Mouse (Mus musculus) liver (tissue): ENCODE results near the gene Timm8a2.

Source experiments
- DNase-seq: peaks from one replicate; pipeline ENCODE4 v3.0.0-alpha.2; 2020; ENCODE audit warnings: mixed read lengths

The Timm8a2 gene

DNA sequence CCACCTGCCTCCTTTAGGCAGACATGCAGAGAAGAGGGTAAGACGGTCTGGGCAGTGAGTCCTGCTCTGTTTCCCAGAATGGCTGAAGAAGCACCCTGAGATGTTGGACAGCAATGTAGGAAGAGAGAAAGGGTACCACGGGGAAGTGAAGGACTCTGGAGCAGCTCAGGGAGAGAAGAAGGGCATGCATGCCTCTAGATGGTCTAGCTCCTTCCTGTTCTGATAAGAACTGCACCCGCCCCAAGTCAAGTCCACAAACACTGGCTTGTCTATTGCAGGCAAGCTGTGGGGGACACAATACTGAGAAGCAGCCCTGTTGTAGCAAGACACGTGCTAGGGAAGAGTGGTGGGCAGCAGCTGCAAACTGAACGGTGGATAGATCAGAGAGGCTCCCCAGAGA is 22.3 kb upstream of the Timm8a2 start:
- DNase-seq, result peak; percentile 27

DNA sequence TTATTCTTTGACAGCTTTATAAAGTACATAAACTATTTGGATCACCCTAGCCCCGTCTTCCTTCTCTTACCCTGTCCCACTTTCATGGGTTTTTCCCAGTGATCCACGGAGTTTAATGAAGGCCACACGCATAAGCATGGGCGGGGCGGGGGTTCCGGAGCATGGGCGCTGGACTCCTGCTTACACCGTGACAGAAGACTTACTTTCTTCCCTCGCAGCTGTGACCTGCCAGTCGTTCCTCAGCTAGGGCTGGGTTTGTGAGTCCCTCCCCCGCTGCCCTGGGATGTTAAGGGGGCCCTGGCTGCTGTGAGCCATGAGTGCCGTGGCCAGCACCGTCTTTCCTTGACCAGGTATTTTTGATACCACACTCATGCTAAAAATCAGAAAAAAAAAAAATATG is 21.7 kb upstream of the Timm8a2 start:
- DNase-seq, result no peak

DNA sequence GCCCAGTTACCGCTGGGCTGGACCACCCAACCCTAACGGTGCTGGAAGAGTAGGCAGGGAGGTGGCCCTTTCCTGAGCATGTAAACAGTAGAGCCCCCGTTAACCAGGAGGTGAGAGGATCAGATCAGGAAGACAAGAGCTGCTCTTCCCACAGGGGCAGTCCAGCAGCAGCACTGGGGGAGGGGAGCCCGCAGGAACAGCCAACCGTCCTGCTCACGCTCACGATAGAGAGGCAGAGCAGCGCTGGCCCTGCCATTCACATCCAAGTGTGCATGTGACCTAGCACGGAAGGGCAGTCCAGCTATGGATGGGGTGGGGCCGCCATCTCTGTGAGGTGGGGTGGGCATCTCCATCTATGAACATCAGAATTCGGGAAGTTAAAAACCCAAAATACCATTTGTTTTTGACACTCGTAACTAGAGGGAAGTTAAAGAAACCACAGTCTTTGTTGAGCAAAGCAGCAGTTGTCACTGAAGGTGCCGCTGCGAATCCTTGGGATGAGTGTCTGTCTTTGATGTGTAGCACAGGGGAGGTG is 21.0 kb upstream of the Timm8a2 start:
- peak; percentile 61 for DNase-seq

DNA sequence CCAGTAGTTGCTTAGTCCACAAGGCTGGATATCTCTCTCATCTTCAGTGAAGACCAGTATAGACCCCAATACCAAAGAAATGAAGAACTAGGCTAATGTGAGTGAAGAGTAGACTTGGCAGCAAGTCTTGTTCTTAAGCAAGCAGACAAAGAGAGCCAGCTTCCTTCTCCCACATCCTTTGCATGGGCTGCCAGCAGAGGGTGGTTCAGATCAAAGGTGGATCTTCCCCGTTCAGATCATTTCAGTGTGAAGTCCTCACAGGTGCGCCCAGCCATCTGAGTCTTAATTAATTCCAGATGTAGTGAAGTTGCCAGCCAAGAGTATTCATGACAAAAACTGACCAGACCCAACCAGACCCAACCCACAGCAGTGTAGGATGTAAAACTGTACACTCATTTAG is 16.5 kb upstream of the Timm8a2 start:
- DNase-seq, result no peak

DNA sequence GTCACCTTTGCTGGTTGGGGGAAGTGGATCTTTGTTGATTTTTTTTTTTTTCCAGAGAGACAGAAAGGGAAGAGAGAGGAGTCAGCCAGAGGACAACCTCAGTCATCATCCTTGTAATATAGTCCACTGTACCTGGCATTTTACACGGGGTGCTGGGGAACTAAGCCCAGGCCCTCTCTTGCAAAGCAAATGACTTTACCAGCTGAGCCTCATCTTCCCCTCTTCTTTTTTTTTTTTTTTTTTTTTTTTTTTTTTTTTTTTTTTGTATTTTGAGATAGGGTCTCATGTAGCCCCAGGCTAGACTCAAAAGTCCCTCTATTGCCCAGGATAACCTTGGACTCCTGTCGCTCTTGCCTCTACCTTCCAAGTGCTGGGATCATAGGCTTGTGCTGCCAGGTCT is 15.1 kb upstream of the Timm8a2 start:
- DNase-seq, result no peak

DNA sequence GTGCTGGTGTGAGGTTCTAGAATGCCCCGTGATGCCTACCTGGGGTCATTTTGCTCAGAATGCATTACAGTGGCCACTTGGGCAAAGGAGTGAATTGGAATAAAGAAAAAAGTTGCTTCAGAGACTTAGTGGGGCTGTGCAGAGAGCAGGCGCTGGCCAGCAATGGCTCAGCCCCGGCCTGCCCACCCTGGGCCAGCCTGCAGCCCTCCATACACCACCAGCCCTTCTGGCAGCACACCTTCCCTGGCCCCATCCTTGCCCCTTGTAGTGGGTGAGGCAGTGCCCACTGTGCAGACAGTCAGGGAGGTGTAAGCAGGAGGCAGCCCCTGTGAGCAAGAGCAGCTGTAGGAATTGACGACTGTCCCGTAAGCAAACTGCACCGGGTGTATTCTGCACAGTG is 13.9 kb upstream of the Timm8a2 start:
- no peak for DNase-seq

DNA sequence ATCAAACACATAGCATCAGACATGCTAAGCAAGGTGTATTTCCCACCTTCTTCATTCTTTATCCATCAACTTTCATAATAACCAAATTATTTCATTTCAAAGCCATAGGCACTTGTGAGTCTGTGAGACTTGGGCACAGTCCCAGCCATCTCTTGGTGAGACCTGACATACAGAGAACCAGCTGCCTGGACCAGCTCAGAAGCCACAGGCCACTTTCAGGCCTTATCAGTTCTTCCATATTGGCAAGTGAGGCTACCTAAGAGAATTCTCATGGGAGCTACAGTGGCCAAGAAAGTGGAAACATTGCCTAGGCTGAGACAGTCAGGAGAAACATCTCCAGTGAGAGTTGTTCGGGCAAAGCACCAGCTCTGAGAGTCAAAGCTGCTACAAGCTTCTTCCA is 11.4 kb upstream of the Timm8a2 start:
- no peak for DNase-seq

DNA sequence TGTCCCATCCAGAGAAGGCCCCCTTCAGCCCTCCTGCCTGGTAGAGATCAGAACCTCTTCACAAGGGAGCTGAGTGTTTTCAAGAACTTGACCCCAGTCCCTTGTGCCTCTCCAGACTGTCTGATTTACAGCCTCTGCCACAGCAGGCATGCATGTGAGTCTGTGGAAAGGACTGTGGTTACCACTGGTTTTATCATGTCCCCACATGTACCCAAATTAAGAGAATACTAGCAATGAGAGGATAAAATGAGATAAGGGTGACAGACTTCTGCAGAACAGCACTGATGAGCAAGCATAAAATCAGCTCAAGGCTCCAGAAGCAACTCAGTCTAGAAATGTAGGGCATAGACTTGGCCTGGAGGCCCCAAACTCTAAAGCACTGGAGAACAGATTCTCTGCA is 10.5 kb upstream of the Timm8a2 start:
- DNase-seq, result no peak

DNA sequence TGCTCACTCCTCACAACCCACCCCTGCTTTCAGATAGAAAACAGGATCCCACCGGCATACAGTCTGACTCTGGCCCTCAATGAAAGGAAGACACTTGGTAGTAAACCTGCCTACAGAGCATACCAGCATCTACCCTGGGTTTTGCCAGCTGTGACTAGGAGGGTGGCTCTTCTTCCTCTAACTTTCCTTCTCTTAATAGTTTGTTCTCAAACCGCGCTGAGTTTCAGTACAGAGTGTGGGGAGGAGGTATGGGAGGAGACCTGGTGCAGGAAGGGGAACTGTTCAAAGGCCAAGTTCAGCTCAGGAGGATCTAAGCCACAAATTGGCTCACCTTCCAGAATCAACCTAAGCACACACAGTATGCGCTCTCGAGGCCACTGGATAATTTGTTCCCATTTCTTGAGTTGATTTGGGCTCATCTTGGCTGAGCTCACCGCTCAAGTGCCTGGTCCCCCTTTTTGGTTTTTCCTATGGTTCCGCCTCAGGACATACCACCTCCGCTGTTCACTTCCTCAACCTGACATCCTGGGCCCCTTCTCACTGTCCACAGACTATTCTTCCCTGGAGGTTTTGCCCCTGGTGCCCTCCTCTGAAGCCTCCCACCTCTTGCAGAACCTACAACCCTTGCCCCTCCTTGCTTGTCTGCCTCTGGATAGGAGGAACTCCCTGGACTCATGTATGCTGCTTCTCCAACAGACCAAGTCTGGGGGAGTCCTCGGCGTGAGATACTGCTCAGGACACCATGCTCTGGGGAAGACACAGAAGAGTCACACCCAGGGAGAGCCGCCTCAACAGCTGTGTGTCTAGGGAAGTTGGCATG is 5.3 kb upstream of the Timm8a2 start:
- DNase-seq, result no peak

DNA sequence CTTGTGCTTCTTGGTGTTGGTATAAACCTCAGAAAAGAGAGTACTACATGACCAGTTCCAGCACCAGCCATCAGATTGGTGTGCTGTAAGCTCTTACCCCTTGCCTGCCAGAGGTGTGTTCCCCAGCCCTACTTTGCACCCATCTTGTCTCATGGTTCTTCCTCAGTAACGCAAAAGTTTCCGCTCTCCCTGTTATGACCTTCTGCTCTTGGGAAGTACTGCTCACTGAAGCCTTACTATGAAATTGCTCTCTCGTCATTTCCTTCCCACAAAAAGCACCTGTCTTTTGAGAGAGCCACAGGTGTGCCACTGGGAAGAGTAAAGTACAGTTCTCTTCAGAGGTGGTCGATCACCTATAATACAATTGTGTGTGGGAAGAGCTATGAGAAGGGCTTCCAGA is 4.6 kb upstream of the Timm8a2 start:
- DNase-seq, result no peak

DNA sequence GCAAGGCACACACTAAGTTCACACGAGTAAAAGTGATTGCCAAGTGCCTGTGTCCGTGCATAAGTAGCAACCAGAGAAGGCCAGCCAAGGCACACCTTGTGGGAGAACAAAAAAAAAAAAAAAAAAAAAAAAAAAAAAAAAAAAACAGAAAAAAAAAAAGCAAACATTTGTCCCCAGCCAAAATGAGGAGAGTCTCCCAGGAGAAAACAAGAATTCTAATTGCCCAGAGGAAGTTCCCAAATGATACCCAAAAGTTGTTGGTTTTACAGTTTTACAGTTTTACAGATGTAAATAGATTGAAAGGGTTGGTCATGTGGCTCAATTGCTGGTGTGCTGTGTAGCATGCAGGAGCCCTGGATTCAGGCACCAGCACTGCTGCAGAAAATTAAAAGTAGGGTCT is 2.4 kb upstream of the Timm8a2 start:
- DNase-seq, result no peak

DNA sequence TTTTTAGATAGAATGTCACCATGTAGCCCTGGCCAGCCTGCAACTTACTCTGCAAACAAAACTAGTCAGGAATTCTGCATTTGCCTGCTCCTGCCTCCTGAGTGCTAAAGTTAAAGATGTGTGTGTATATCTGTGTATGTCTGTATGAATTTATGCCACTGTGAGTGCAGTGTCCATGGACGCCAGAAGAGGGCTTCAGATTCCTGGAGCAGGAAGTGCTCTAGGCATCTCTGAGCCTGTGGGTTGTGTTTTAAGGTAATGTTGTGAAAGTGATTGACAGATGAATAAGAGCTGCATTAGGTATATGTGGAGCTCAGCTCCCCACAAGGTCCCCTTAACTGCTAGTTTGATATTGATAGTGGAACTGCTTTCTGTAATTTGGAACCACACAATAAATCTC is 707 bp downstream of the Timm8a2 start:
- DNase-seq, result no peak

DNA sequence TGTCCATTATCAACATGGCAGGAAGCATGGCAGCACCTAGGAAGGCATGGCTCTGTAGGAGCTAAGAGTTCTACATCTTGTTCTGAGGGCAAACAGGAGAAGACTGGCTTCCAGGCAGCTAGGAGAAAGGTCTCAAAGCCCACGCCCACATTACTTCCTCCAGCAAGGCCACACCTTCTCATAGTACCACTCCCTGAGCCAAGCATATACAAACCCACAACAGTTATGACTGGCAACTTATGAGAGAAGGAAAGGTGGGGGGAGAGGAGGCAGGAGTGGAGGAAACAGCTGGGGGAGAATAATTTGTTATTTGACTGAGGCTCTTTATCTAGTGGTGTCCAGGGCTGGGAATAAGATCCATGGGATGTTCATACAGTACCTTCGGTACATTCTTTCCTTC is 1.4 kb downstream of the Timm8a2 start:
- no peak for DNase-seq

DNA sequence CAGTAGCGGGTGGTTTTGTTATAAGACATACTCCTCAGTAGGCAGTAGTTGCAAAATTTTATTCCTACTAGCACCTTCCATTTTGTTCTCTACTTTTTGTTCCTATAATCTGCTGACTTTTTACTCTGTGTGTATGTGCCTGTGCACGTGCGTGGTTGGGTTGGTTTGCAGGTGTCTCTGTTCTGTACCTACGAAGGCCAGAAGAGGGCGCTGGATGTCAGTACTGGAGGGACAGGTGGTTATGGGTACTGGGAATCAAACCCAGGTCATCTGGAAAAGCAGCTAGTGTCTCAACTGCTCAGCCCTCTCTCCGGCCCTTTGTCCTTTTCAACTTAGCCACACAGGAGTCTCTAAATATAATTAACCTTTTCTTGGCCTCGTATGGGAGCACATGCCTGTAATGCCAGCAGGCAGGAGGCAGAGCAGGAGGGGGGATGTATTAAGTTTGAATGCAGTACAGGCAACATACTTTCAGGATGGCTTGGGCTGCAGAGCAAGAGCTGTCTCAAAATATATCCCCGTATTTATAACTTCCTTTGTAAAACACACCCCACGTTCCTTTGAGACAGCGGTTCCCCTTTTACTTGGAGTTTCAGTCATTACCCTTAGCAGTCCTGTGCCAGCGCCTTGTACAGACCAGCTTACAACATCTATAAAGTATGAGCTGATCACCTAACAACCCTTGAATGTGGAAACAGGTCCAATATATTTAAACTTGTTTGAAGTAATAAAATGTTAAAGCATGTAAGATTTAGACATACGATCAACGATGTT is 4.6 kb downstream of the Timm8a2 start:
- DNase-seq, result no peak

DNA sequence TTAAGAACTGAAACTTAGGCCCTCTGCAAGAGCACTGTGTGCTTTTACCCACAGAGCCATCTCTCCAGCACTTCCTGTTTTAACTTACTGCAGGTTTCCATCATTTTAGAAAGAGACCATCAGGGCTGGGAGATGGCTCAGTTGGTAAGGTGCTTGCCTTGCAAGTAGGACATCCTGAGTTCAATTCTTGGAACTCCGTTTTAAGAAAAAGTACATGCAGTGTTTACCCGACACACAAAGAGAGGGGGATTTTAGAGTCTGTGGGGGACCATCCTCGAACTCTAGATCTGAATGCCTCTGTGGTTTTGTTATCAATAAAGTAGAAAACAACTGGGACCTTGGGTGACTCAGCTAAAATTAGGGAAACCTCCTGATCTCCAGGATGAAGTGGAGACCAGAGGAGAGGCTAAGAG is 6.9 kb downstream of the Timm8a2 start:
- no peak for DNase-seq

DNA sequence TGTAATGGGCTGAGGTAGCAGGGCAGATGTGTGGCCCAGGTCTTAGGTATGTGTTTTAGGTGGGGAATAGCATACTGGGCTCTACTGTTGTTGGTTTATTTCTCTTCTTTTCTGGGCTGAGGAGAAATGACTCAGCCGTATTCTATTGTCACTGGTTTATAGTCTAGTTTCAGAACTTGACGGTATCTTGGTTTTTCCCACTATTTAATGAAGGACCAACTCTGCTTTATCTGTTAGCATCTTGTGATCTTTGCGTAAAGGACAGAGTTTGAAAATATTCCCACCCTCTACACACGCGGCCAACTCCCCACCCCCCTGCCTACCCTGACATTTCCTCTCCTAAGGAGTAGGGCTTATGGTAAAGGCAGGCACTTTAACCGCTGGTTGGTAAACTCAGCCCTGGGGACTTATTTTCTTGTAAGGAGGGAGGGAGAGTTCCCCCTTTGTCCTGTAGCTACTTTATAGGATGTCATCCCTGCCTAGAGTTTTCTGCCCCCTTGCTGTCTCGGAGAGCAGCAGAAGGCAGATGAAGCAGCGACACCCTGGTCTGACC is 7.7 kb downstream of the Timm8a2 start:
- DNase-seq, result no peak

DNA sequence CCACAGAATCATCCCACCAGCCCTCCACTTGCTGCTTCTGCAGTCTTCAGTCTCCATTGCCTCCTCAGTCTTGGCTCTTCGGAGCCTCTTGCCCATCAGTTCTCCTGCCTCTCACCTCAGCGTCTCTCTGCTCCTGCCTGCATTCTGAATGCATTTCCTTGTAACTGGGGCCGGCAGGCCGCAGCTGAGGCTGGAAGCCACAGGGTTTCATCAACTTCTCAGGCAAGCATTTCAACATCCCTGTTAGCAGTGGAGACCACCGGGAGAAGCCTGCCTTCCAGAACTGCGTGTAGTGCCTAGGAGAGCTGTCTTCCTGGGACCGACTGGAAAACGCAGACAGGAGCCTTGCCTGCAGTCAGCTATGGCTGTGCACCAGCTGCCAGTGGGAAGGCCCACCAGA is 13.3 kb downstream of the Timm8a2 start:
- no peak for DNase-seq

DNA sequence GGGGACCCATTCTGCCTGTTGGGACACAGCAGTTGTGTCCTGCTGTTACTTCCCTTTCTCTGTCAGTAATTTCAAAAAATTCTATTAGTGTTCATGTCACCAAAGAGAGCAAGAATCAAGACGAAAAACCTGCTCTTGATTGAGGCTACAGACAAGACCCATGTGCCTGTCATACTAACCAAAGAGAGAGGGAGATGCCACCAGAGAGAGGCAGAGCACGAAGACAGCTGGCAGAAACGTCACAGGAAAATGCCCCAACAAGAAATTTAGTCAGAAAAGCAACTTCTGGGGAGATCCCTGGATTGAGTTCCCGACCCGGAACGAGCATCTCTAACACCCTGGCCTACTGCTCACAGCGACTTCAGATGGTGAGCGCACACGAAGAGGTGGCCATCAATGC is 14.3 kb downstream of the Timm8a2 start:
- no peak for DNase-seq

DNA sequence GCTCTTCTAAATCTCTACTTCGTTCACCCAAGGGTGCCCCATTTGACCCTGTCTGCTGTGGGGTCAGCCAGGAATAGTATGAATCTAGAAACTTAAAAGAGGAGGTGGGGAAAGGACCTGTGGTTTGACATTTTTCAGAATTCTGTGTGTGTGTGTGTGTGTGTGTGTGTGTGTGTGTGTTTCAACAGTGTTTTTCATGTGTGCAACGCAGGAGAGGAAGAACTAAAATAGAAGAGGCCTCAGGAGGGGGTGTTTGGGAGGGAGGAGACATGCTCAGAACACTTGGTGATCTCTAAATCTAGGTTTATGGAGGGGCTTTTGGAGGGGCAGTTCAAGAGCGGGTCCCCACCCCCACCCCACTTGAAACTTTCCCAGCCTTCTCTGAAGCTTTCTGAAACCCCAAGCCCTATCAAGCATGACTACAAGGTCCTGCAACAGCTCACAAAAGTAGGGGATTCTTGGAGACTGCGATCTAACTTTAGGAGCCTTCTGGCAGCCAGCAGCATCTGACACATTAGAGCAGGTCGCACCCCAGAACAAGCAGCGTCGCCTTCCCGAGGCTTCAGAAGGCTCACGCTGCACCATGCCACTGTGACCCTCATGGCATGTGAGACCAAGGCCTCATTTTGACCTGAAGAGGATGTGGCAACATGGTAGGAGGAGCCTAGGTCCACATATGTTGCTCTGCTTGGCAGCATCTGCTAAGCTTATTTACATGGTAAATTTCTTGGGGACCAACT is 18.6 kb downstream of the Timm8a2 start:
- no peak for DNase-seq

DNA sequence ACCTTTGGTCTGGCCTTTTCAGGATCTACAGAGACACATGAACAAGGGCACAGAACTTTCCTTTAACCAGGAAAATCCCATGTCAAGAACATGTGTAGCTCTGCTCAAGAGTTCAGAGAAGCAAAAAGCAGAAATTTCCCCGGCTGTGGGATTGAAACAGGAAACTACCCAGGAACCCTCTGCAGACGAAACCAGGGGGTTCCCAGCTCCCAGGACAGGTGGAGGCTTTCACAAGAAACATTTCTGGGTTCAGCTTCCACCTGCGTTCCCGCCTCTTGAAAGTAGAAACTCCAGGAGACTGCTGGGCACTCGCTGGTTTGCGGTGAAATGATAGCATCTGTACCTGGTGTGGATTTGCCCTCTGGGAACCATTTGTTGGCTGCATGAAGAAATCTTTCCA is 22.4 kb downstream of the Timm8a2 start:
- no peak for DNase-seq

DNA sequence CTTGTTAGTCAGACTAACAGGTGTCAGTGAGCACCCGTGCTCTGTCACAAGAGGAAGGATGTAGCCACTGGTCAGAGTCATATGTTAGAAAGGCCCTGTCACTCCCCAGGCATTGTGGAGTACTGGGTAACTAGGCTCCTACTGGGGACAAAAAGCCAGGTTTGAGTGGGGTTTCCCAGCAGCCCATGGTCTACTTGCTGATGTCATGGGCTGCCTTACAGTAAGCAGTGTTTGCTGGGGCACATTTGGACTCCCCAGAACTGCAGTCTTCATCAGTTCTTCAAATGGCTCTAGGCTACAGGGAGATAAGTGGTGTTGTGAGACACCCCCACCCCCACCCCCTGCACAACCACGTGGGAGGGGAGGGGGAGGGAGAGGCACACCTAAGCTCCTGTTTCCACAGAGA is 23.5 kb downstream of the Timm8a2 start:
- DNase-seq, result no peak

DNA sequence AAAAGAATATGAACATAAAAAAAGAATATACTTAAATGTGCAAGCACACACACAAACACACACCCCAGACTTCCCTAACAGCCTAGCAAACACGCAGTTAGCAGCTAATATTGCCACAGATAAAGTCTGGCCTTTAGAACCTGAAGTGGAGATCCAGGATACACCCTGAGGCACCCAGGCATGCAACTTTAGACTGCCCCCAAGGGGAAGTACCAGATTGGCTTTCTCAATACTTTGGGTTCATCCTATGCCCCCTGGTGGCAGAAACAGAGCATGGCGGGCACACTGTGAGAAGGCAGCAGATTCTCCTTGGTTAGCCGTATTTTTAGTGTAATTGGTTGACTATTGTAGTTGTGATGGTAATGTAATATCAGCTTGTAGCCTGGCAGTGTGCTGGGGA is 26.2 kb downstream of the Timm8a2 start:
- peak; percentile 81 for DNase-seq

DNA sequence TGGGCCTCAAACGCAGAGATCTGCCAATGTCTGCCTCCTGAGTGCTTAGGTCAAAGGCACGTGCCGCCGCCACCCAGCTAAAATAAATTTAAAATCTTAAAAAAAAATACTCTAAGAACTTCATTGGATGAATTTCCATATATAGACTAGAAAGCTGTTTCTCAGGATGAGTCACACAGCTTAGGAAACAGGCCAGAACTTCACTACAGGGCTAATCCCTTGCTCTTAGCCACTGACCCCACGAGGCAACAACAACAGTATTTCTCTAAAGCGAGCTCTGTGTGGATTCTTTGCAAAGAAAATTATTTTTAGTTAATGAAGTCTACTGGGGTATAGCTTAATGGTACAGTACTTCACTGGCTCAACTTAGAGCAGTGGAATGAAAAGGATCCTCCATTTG is 26.9 kb downstream of the Timm8a2 start:
- DNase-seq, result no peak
